Mouse (Mus musculus): ENCODE data around the gene Jkamp.
"Not testable (repeated sequence)": the region's sequence is repeated elsewhere in the genome, so short reads cannot be mapped to it uniquely, and the experiment has no call there.

Gene Jkamp

GRCm38 (mm10) chr12:72085329-72086165 is at the start of gene Jkamp, which contains the start of gene L3hypdh:
Gene Jkamp, plus strand, starts transcription at chr12:72085589.
Gene L3hypdh, minus strand, starts transcription at chr12:72085439.
- peak; percentile 100 for DNase-seq (ENCODE audit: low spot score)

DNA sequence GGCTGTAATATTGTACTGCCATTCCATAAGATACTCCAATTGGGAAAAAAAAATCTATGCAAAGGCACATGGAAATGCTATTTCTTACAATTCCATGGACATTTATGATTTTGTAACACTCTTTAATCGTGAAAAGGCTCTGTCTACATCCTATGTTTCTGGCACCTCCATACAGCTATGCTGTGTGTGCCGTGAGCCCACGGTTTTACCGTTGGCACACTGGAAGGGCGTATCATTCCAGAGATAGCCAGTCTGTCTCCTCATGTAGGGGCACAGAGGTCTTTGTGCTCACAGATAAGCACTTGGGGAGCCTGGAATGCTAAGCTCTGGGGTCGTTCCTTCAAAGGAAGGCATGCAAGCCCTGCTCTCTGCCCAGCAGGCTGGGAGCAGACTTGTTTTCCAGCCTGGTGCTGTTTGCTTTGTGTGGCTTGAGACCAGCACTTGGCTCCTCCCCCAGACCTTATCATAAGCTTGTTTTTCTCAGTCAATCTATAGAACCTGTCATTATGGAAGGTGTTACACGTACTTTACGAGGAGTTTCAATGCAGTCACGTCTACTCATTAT is 49.2 kb upstream of the Jkamp start:
- no peak for DNase-seq (ENCODE audit: low spot score)

- no peak for DNase-seq (ENCODE audit: low spot score)
Observed at GRCm38 (mm10) chr12:72037049-72037448, 48.3 kb upstream of the Jkamp start.

DNA sequence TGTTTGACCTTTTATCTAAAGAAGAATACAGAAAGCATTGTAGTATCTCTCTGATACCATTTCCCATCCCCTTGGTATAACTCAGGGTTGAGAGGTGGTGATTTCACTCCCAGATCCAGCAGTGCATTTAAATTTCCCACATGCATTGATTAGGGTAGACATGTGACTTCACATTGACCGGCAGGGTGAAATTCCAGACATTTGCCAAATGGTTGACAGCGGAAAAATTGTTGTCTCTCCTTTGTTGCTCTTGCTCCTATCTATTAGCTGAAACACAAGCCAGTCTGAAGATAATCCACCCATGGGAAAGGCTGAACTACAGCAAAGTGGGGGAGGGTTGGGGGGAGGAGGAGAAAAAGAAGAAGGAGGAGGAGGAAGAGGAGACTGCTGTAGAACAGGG is 46.5 kb upstream of the Jkamp start:
- no peak for DNase-seq (ENCODE audit: low spot score)

DNA sequence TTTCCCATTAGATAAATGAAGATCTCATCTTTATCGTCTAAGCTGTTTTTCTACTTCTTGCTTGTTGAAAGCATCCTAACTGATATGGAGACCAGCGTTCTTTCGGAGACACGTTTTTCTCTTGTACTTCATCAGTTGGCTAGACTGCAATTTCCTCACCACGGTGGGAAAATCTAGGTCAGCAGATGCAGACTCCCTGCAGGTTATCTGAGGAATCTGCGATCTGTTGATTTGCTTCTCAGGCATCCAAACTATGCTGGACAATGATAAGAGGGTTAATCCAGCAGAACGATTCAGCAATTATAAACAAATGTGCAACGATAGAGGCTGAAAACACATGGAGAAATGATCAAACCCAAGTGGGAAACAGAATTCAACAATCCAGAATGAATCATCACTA is 45.9 kb upstream of the Jkamp start:
- DNase-seq (ENCODE audit: low spot score): no peak

DNA sequence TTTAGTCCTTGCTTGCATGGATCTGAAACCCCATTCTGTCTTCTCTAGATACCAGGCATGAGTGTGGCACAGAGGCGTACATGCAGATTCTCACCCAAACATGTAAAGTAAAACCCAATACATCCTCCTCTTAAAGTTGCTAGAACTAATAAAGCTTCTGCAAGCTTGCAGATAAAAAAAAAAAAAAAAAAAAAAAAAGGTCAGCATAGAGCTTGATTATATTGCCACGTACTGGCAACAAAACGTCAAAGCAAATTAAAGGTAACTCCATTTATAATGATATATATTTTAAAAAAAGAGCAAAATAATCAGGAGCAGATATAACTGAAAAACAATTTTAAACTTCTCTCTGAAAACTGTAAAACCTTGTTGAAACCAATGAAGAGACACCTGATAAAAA is 44.2 kb upstream of the Jkamp start:
- DNase-seq (ENCODE audit: low spot score): no peak

DNA sequence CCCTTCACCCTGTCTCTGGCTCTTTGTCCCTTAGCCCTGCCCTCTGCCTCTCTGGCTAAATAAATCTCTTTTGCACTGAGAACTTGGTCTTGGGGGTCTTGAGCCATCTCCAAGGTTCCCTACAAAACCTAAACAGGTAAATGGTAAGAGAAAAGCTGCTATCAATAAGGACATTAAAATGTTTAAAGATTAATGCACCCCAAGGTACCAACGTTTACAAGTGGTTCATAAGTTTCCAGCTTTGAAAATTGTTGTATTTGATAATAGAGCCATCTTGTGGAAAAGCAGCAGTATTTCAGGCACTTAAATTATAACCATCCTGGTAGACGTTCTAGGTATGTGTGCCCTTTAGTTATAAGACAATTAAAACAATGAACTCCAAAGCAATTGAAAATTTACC is 37.9 kb upstream of the Jkamp start:
- DNase-seq (ENCODE audit: low spot score): peak; percentile 39

DNA sequence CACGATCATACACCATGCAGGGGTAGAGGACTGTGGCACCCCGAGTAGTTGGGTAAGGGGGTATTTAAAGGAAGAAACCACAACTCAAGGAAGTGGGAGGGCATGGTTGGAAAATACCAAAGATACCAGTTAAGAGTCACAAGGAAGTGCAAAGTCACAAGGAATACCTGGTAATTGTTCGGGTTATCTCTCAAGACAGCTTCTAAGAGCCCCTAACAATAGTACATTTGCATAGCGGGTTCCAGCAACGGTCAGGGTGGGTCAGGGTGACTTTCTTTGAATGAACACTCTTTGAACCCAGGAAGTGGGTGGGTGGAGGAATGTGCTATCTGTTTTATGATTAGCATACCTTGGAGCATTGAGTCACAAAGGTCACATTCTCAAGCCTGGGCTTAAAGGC is 35.2 kb upstream of the Jkamp start:
- not testable (repeated sequence) for DNase-seq (ENCODE audit: low spot score)

- DNase-seq (ENCODE audit: low spot score): no peak
Observed at GRCm38 (mm10) chr12:72050821-72051220, 34.6 kb upstream of the Jkamp start.

DNA sequence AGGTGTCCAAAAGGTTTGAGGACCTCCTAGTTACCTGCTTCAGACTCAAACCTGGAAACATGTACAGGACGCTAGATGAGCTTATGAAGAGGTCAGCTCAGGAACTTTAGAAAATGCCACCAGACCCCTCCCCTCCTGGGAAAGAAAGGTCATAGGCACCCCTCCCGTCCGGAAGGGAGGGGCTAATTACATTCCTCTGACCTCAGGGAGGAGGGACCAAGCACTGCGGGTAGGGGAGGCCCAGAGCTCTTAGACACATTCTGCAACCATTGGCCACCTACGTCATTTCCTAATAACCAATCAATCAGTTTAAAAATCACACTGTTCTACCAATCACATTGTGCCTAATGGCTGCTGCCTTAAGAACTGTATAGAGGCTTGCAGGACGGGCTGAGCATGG is 32.8 kb upstream of the Jkamp start:
- DNase-seq (ENCODE audit: low spot score): no peak

GRCm38 (mm10) chr12:72053303-72053702 is 32.1 kb upstream of the Jkamp start:
- peak; percentile 70 for DNase-seq (ENCODE audit: low spot score)

DNA sequence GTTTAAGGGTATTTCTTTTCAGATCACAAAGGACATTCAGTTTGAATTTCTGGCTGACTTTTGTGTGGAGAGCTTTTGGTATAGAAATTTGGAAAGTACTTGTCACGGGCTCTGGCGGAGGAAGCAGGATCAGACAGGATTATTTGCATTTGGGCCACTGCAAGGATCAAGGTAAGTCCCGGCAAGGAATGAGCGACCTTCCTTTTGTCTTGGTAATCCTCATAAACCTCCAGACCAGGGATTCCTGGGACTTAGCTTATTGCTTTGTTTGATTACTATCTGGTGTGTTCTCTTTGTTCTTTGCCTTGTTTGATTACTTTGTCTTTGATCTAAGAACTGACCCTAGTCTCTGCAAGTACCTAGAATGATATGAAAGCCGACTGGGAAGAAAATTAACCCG is 31.5 kb upstream of the Jkamp start:
- no peak for DNase-seq (ENCODE audit: low spot score)

DNA sequence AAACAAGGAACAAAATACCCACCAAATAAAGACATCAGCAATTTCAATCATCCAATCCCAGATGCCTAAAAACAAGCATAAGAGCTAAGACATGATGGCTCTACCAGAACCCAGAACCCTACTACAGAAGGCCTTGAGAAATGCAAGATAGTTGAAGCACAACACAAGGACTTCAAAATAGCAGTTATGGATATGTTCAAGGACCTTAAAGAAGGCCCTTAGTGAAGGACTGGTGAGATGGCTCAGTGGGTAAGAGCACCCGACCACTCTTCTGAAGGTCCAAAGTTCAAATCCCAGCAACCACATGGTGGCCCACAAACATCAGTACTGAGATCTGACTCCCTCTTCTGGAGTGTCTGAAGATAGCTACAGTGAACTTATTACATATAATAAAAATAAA is 27.6 kb upstream of the Jkamp start:
- no peak for DNase-seq (ENCODE audit: low spot score)

- DNase-seq (ENCODE audit: low spot score): no peak
Observed at GRCm38 (mm10) chr12:72069626-72070326, 15.6 kb upstream of the Jkamp start.

- peak; percentile 89 for DNase-seq (ENCODE audit: low spot score)
Observed at GRCm38 (mm10) chr12:72070327-72071269, 14.8 kb upstream of the Jkamp start, which contains the start of gene Gpr135. Gene Gpr135, minus strand, starts transcription at chr12:72071125.

DNA sequence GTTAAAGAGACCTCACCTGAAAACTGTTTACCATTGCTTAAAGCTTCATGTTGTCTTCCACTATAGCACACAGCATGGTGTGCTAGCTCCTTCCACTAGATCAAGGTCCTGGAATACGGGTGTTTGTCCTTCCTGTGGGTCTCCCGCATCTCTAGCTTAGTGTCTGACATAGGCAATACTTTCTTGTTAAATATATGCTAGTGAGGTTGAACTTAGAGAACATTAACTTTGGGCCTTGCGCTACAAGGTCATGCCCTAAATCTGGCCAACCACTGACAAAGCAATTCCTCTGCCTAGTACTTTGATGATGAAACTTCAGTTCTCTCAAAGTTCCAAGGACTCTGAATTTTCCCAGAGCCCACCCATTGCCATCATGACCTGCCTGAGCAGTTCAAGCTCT is 7.1 kb upstream of the Jkamp start:
- no peak for DNase-seq (ENCODE audit: low spot score)

- DNase-seq (ENCODE audit: low spot score): no peak
Observed at GRCm38 (mm10) chr12:72081961-72082360, 3.4 kb upstream of the Jkamp start.

DNA sequence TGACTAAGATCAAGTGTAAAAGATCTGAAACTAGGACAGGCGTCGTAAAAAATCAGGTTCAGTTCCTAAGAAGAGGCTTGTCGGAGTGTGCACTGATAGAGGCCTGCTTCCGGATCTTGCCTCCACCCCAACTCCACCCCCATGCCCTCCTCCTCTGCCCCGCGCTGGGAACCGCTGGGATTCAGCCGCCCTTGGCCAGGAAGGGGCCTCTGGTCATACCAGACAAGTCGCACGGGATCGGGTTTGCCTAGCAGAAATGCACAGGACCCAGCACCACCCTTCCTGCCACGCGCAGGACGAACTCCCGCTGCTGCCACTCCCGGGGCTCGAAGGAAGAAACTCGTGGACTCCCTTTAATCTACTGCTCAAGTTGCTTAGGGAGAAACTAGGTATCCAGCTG is 3.0 kb upstream of the Jkamp start:
- DNase-seq (ENCODE audit: low spot score): peak; percentile 32

- DNase-seq (ENCODE audit: low spot score): no peak
Observed at GRCm38 (mm10) chr12:72083265-72083664, 2.1 kb upstream of the Jkamp start.

DNA sequence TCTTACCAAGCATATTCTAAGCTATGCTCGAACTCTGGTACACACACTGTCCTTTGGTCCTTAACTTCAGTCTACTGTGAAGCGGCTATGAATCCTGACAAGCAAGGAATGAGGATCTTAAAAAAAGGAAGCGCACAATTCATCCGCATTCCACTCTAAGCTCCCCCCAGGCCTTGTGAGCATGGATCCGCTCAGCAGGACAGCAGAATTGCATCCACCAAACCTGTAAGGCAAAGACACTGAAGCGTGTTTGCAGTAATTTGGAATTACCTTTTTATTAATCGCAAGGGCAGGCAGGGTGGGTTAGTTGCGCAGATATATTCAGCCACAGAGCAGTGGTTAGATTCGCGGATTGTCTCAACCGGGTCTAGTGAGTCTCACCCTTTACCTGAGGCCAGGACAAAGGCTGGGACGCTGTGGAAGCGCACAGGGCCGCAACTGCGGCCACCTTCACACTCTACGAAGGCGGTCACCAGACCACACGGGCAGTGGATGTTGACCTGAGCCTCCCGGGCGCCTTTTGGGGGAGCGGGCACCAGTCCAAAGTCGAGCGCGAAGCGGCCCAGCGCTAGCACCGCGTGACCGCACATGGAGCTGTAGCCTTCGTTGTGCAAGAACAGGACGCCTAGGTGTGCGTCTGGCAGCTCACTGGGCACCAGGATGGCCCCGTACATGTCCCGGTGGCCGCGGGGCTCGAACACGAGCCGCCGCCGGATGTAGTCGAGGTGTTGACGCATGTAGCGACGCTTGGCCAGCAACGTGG is 947 bp upstream of the Jkamp start:
- peak; percentile 66 for DNase-seq (ENCODE audit: low spot score)

GRCm38 (mm10) chr12:72085024-72085328 is 413 bp upstream of the Jkamp start:
- no peak for DNase-seq (ENCODE audit: low spot score)
